Mouse (Mus musculus) lung, postnatal 4 days (tissue): ENCODE results near the gene Pbx1.

Experiments
- DNase-seq, 2 experiments: peaks; one replicate each; pipeline ENCODE4 v3.0.0; 2021

Gene Pbx1

GRCm38 (mm10) chr1:168425017-168425705 is 6.9 kb downstream of the Pbx1 start:
- no peak for DNase-seq

- DNase-seq, result no peak
Measured at GRCm38 (mm10) chr1:168423389-168423930, 8.6 kb downstream of the Pbx1 start.

- no peak for DNase-seq
Measured at GRCm38 (mm10) chr1:168418903-168419302, 13.2 kb downstream of the Pbx1 start.

GRCm38 (mm10) chr1:168417626-168418025 is 14.4 kb downstream of the Pbx1 start:
- no peak for DNase-seq

GRCm38 (mm10) chr1:168416729-168417437 is 15.2 kb downstream of the Pbx1 start:
- no peak for DNase-seq

GRCm38 (mm10) chr1:168410611-168411010 is 21.5 kb downstream of the Pbx1 start:
- DNase-seq, result no peak

- DNase-seq, result no peak
Measured at GRCm38 (mm10) chr1:168410054-168410453, 22.0 kb downstream of the Pbx1 start.

- no peak for DNase-seq
Measured at GRCm38 (mm10) chr1:168408757-168409156, 23.3 kb downstream of the Pbx1 start.

- DNase-seq, result no peak
Measured at GRCm38 (mm10) chr1:168407958-168408357, 24.1 kb downstream of the Pbx1 start.

GRCm38 (mm10) chr1:168406291-168406675 is 25.8 kb downstream of the Pbx1 start:
- DNase-seq, result no peak

GRCm38 (mm10) chr1:168405645-168406290 is 26.3 kb downstream of the Pbx1 start:
- peak in 1 of 2 experiments; percentile 59 for DNase-seq

GRCm38 (mm10) chr1:168403529-168403928 is 28.5 kb downstream of the Pbx1 start:
- DNase-seq, result no peak

- DNase-seq, result no peak
Measured at GRCm38 (mm10) chr1:168402683-168403082, 29.4 kb downstream of the Pbx1 start.

GRCm38 (mm10) chr1:168395523-168396159 is 36.4 kb downstream of the Pbx1 start:
- DNase-seq, result no peak

- no peak for DNase-seq
Measured at GRCm38 (mm10) chr1:168394535-168394934, 37.5 kb downstream of the Pbx1 start.

GRCm38 (mm10) chr1:168393456-168393855 is 38.6 kb downstream of the Pbx1 start:
- DNase-seq, result no peak

GRCm38 (mm10) chr1:168392500-168392853 is 39.6 kb downstream of the Pbx1 start:
- no peak for DNase-seq

GRCm38 (mm10) chr1:168391617-168392499 is 40.2 kb downstream of the Pbx1 start:
- DNase-seq, result peak; percentile 57

- no peak for DNase-seq
Measured at GRCm38 (mm10) chr1:168390748-168391147, 41.3 kb downstream of the Pbx1 start.

- no peak for DNase-seq
Measured at GRCm38 (mm10) chr1:168386159-168386558, 45.9 kb downstream of the Pbx1 start.

GRCm38 (mm10) chr1:168384594-168384955 is 47.5 kb downstream of the Pbx1 start:
- DNase-seq, result no peak
